Mouse (Mus musculus) forebrain, embryonic 10.5 days (tissue): ENCODE measurements around the gene Klk11. TPM values are rescaled to one million over a fixed set of nuclear protein-coding genes. Genes with fewer than 3 reads are reported as not detected.

Experiments used
- DNase-seq: peaks from one replicate; pipeline ENCODE4 v3.0.0-alpha.2; 2017; ENCODE audit warnings: low spot score; ENCODE audit errors: extremely low spot score
- H3K27ac ChIP-seq: fragments of 300-500 bp; sonication (generic); 2 replicates; pipeline ENCODE4 v1.5.1; 2016; ENCODE audit warnings: mild to moderate bottlenecking
- H3K27me3 ChIP-seq: fragments of 300-500 bp; sonication (generic); 2 replicates; pipeline ENCODE4 v1.6.1; 2016; ENCODE audit warnings: mild to moderate bottlenecking; ENCODE audit not compliant: poor library complexity, severe bottlenecking
- H3K36me3 ChIP-seq: fragments of 300-500 bp; sonication (generic); replicated peaks from 2 replicates; pipeline ENCODE4 v1.6.1; 2016; ENCODE audit warnings: mild to moderate bottlenecking, moderate library complexity
- H3K4me1 ChIP-seq: fragments of 300-500 bp; sonication (generic); 2 replicates; pipeline ENCODE4 v1.6.1; 2016
- H3K4me3 ChIP-seq: fragments of 300-500 bp; sonication (generic); 2 replicates; pipeline ENCODE4 v1.5.1; 2016; ENCODE audit warnings: mild to moderate bottlenecking, moderate library complexity
- H3K9me3 ChIP-seq: fragments of 300-500 bp; sonication (generic); 2 replicates; pipeline ENCODE4 v1.6.1; 2016; ENCODE audit warnings: mild to moderate bottlenecking, moderate library complexity
- WGBS: fragments of 180-500 bp; shearing (Covaris S2); methylation state at CpG from one replicate; pipeline ENCODE4 v1.1.7; 2016; 5-methylcytosine and 5-hydroxymethylcytosine counted together
- polyA plus RNA-seq: library from polyadenylated mRNA; unstranded; fragments of >200 nt; fragmentation: Nextera tagmentation; extraction: Ambion mirVana; gene quantifications from 2 replicates; pipeline ENCODE4 v1.2.1, GENCODE M21; 2016

The Klk11 gene
- polyA plus RNA-seq, 1 experiment from 2014 or later, result 0.11 TPM

- 79% methylated on average over 7 of the region's 7 CpGs for WGBS
- DNase-seq, result no peak
- H3K4me1 ChIP-seq, result peaks cover 24% of the 10 kb centered on the region
- peaks cover 40% of the 10 kb centered on the region for H3K27me3 ChIP-seq
- no peak overlapping the region for H3K4me3 ChIP-seq
- H3K36me3 ChIP-seq, result no peaks in the 10 kb centered on the region
- H3K9me3 ChIP-seq, result no peaks in the 10 kb centered on the region
- H3K27ac ChIP-seq, result no peak overlapping the region
These were observed 25.5 kb downstream of the Klk11 start for GRCm38 (mm10) chr7:43799876-43800275.

GRCm38 (mm10) chr7:43810994-43811393 is 36.6 kb downstream of the Klk11 start, which contains the start of gene Klk7:
Gene Klk7 (plus strand): TSS chr7:43811294.
- WGBS, result 56% methylated on average over 5 of the region's 5 CpGs

GRCm38 (mm10) chr7:43815211-43815610 is 40.8 kb downstream of the Klk11 start:
- H3K27ac ChIP-seq, result no peak overlapping the region
- no peaks in the 10 kb centered on the region for H3K4me1 ChIP-seq
- no peak for DNase-seq
- no peaks in the 10 kb centered on the region for H3K36me3 ChIP-seq
- 88% methylated on average over 7 of the region's 7 CpGs for WGBS
- no peak overlapping the region for H3K4me3 ChIP-seq
- H3K27me3 ChIP-seq, result no peaks in the 10 kb centered on the region
- H3K9me3 ChIP-seq, result no peaks in the 10 kb centered on the region

More at GRCm38 (mm10) chr7:43810994-43811393, 36.6 kb downstream of the Klk11 start, which contains the start of gene Klk7:
- no peaks in the 10 kb centered on the region for H3K27me3 ChIP-seq
- H3K4me3 ChIP-seq, result no peak within 1 kb of the TSS
- H3K4me1 ChIP-seq, result no peaks in the 10 kb centered on the region
- DNase-seq, result no peak
- H3K27ac ChIP-seq, result no peak within 1 kb of the TSS
- H3K9me3 ChIP-seq, result no peaks in the 10 kb centered on the region
- H3K36me3 ChIP-seq, result no peaks in the 10 kb centered on the region

GRCm38 (mm10) chr7:43816746-43817145 is 42.3 kb downstream of the Klk11 start:
- Histone ChIP-seq H3K4me1 (no peaks in the 10 kb centered on the region), H3K9me3 (no peaks in the 10 kb centered on the region), H3K4me3 (no peak overlapping the region), H3K36me3 (no peaks in the 10 kb centered on the region), H3K27ac (no peak overlapping the region), H3K27me3 (no peaks in the 10 kb centered on the region)
- DNase-seq, result no peak

GRCm38 (mm10) chr7:43821581-43821980 is 47.2 kb downstream of the Klk11 start:
- 88% methylated on average over 7 of the region's 7 CpGs for WGBS
- Histone ChIP-seq H3K9me3 (no peaks in the 10 kb centered on the region), H3K27ac (no peak overlapping the region), H3K4me3 (no peak overlapping the region), H3K27me3 (no peaks in the 10 kb centered on the region), H3K36me3 (no peaks in the 10 kb centered on the region), H3K4me1 (no peaks in the 10 kb centered on the region)
- DNase-seq, result no peak

- Histone ChIP-seq H3K9me3 (no peaks in the 10 kb centered on the region), H3K27me3 (no peaks in the 10 kb centered on the region), H3K4me1 (no peaks in the 10 kb centered on the region), H3K27ac (no peak within 1 kb of the TSS), H3K4me3 (no peak within 1 kb of the TSS), H3K36me3 (no peaks in the 10 kb centered on the region)
- WGBS, result 81% methylated on average over 10 of the region's 10 CpGs
- DNase-seq, result no peak
These were observed 49.8 kb downstream of the Klk11 start, which contains the start of gene Klk6 for GRCm38 (mm10) chr7:43824199-43824598. Gene Klk6 (plus strand): TSS chr7:43824499.

GRCm38 (mm10) chr7:43826056-43826455 is 51.7 kb downstream of the Klk11 start:
- H3K9me3 ChIP-seq, result no peaks in the 10 kb centered on the region
- no peaks in the 10 kb centered on the region for H3K36me3 ChIP-seq
- no peak overlapping the region for H3K27ac ChIP-seq
- WGBS, result 88% methylated on average over 5 of the region's 5 CpGs
- H3K27me3 ChIP-seq, result no peaks in the 10 kb centered on the region
- no peak overlapping the region for H3K4me3 ChIP-seq
- DNase-seq, result no peak
- no peaks in the 10 kb centered on the region for H3K4me1 ChIP-seq

- DNase-seq, result no peak
- Histone ChIP-seq H3K9me3 (no peaks in the 10 kb centered on the region), H3K27ac (no peak overlapping the region), H3K4me1 (0 out of 2 replicates have a peak, but pooled peaks cover 1% of the 10 kb centered on the region), H3K36me3 (no peaks in the 10 kb centered on the region), H3K4me3 (no peak overlapping the region), H3K27me3 (no peaks in the 10 kb centered on the region)
- 82% methylated on average over 4 of the region's 4 CpGs for WGBS
These were observed 53.3 kb downstream of the Klk11 start for GRCm38 (mm10) chr7:43827706-43828105.

Other genes with a start within 250 kb of the Klk11 start
- gene Cd33, start 230.2 kb upstream of the Klk11 start, polyA plus RNA-seq, result 0.70 and 0.86 TPM in 2 replicates
- 4.8 and 5.1 TPM in 2 replicates for gene Zfp658, start 212.3 kb upstream of the Klk11 start, polyA plus RNA-seq
- gene Zfp719, start 195.0 kb upstream of the Klk11 start, polyA plus RNA-seq, result 14.6 and 15.3 TPM in 2 replicates
- 1.5 and 2.3 TPM in 2 replicates for gene Zfp819, start 167.4 kb upstream of the Klk11 start, polyA plus RNA-seq
- gene Ceacam18, start 139.9 kb upstream of the Klk11 start, polyA plus RNA-seq, result not detected in 2 replicates
- gene Siglece, start 114.4 kb upstream of the Klk11 start, polyA plus RNA-seq, result 0.21 and 0.22 TPM in 2 replicates
- gene Ctu1, start 102.6 kb upstream of the Klk11 start, polyA plus RNA-seq, result 15.7 and 18.4 TPM in 2 replicates
- gene Klk14, start 84.2 kb upstream of the Klk11 start, polyA plus RNA-seq, result not detected in 2 replicates
- gene Klk13, start 62.0 kb upstream of the Klk11 start, polyA plus RNA-seq, result 0.29 and 0.64 TPM in 2 replicates
- not detected in 2 replicates for gene Klk12, start 5.7 kb upstream of the Klk11 start, polyA plus RNA-seq
- gene Klk10, start 6.4 kb downstream of the Klk11 start, polyA plus RNA-seq, result 0.11 and 0.43 TPM in 2 replicates
- not detected in 2 replicates for gene Klk9, start 17.3 kb downstream of the Klk11 start, polyA plus RNA-seq
- gene Klk8, start 23.0 kb downstream of the Klk11 start, polyA plus RNA-seq, result 12.6 and 12.8 TPM in 2 replicates
- gene Klk7, start 36.7 kb downstream of the Klk11 start, polyA plus RNA-seq, result not detected in 2 replicates
- not detected in 2 replicates for gene Klk6, start 49.9 kb downstream of the Klk11 start, polyA plus RNA-seq
- gene Klk5, start 67.4 kb downstream of the Klk11 start, polyA plus RNA-seq, result 0.19 and 0.30 TPM in 2 replicates
- gene Klk4, start 106.6 kb downstream of the Klk11 start, polyA plus RNA-seq, result not detected in 2 replicates
- gene Klk15, start 159.1 kb downstream of the Klk11 start, polyA plus RNA-seq, result not detected in 2 replicates
- not detected in 2 replicates for gene Klk1b8, start 176.1 kb downstream of the Klk11 start, polyA plus RNA-seq
- gene Klk1b1, start 192.1 kb downstream of the Klk11 start, polyA plus RNA-seq, result not detected in 2 replicates
- gene Klk1b9, start 201.5 kb downstream of the Klk11 start, polyA plus RNA-seq, result not detected in 2 replicates
- not detected in 2 replicates for gene Klk1b11, start 221.3 kb downstream of the Klk11 start, polyA plus RNA-seq
- not detected in 2 replicates for gene Klk1b26, start 237.6 kb downstream of the Klk11 start, polyA plus RNA-seq